Mouse (Mus musculus): ENCODE results near the gene Pipox. TPM values are rescaled to one million over a fixed set of nuclear protein-coding genes. Genes with fewer than 3 reads are reported as not detected.

Pipox gene
- polyA plus RNA-seq, 1 experiment from 2014 or later = 7.2 TPM

DNA sequence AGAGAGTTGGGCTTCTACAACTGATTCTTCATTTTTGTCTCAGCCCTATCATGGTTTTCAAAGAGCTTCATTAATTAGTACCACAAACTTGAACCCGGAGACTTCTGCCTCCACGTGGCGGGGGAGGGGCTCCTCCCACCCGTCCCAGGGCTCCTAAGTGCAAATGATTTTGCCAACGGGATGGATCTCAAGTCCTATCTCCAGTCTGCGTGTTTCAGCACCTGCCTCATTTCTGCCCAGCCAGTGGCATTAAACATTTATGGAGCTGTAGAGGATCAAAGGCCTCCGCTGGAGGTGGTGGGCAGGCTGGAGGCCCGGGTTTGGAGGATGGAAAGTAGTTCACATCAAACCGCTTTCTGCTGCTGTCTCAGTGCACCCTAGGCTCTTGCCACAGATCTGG, 32.8 kb upstream of the Pipox start:
- peaks cover 9% of the 10 kb centered on the region for H3K4me1 ChIP-seq
- WGBS (ENCODE audit: insufficient replicate concordance) = 15% methylated on average over 9 of the region's 9 CpGs
- H3K9me3 ChIP-seq (replicated peaks) = no peaks in the 10 kb centered on the region
- H3K36me3 ChIP-seq = no peaks in the 10 kb centered on the region
- peaks cover 90% of the 10 kb centered on the region for H3K27me3 ChIP-seq (replicated peaks)
- H3K27ac ChIP-seq = no peak overlapping the region
- no peak for ATAC-seq
- no peak overlapping the region for H3K9ac ChIP-seq
- H3K4me3 ChIP-seq = no peak overlapping the region
- H3K4me2 ChIP-seq = no peak overlapping the region

GRCm38 (mm10) chr11:77925836-77926657, 32.2 kb upstream of the Pipox start:
- Histone ChIP-seq H3K36me3 (no peaks in the 10 kb centered on the region), H3K9me3 (replicated peaks) (no peaks in the 10 kb centered on the region), H3K4me1 (peaks cover 3% of the 10 kb centered on the region; the same call in 1 of the 2 replicates), H3K4me3 (no peak overlapping the region), H3K9ac (no peak overlapping the region), H3K4me2 (no peak overlapping the region), H3K27me3 (replicated peaks) (peaks cover 90% of the 10 kb centered on the region), H3K27ac (no peak overlapping the region)
- no peak for ATAC-seq
- WGBS (ENCODE audit: insufficient replicate concordance) = 23% methylated on average over 9 of the region's 9 CpGs

GRCm38 (mm10) chr11:77923285-77923684, 29.4 kb upstream of the Pipox start:
- no peak for ATAC-seq
- no peaks in the 10 kb centered on the region for H3K9me3 ChIP-seq (replicated peaks)
- 64% methylated on average over 4 of the region's 4 CpGs for WGBS (ENCODE audit: insufficient replicate concordance)
- peaks cover 82% of the 10 kb centered on the region for H3K27me3 ChIP-seq (replicated peaks)
- no peak overlapping the region for H3K9ac ChIP-seq
- H3K36me3 ChIP-seq = no peaks in the 10 kb centered on the region
- no peak overlapping the region for H3K4me2 ChIP-seq
- H3K4me1 ChIP-seq = no peaks in the 10 kb centered on the region
- H3K27ac ChIP-seq = no peak overlapping the region
- H3K4me3 ChIP-seq = no peak overlapping the region

DNA sequence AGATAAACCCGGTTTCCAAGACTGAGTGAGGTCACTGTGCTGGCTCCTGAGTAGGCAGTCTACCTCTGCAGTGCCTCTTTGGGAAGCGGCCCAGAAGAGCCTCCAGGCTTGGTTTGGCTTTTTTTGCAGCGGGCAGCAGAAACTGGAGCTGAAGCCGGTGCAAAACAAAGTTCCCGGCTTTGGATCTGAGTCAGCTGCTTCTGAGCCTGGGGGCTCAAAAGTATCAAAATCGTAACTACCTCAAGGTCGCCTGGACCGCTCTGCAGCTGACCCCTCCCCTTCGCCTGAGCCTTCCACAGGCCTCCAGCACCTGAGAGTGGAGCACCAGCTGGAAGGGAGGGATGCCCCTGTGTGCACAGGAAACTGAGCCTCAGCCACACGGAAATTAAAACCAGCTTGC, 23.3 kb upstream of the Pipox start:
- Histone ChIP-seq H3K27me3 (replicated peaks) (peaks cover 92% of the 10 kb centered on the region), H3K4me1 (no peaks in the 10 kb centered on the region), H3K9me3 (replicated peaks) (no peaks in the 10 kb centered on the region), H3K27ac (no peak overlapping the region), H3K4me3 (no peak overlapping the region), H3K36me3 (no peaks in the 10 kb centered on the region), H3K4me2 (no peak overlapping the region), H3K9ac (no peak overlapping the region)
- no peak for ATAC-seq
- WGBS (ENCODE audit: insufficient replicate concordance) = 34% methylated on average over 10 of the region's 10 CpGs

DNA sequence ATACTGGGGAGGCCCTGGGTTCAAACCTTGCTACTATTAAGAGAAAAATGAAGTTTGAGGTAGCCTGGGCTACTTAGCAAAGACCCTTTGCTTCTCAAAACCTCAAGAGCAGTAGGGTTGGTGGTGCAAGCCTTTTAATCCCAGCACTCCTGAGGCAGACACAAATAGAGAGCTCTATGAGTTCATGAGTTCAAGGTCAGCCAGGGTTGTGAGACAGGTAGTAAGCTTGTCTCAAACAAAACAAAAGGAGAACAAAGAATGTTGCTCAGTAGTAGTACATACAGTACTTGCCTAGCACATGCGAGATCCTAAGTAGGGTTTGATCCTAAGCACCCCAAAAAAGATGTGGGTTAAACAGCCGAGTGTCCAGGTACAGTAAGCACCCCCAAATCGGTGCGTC, 22.8 kb upstream of the Pipox start:
- Histone ChIP-seq H3K36me3 (no peaks in the 10 kb centered on the region), H3K9me3 (replicated peaks) (no peaks in the 10 kb centered on the region), H3K4me2 (no peak overlapping the region), H3K27ac (no peak overlapping the region), H3K27me3 (replicated peaks) (peaks cover 92% of the 10 kb centered on the region), H3K9ac (no peak overlapping the region), H3K4me1 (no peaks in the 10 kb centered on the region), H3K4me3 (no peak overlapping the region)
- no peak for ATAC-seq
- 56% methylated on average over 4 of the region's 4 CpGs for WGBS (ENCODE audit: insufficient replicate concordance)

- H3K4me2 ChIP-seq = no peak overlapping the region
- no peak for ATAC-seq
- H3K36me3 ChIP-seq = no peaks in the 10 kb centered on the region
- H3K4me3 ChIP-seq = no peak overlapping the region
- no peak overlapping the region for H3K27ac ChIP-seq
- no peaks in the 10 kb centered on the region for H3K4me1 ChIP-seq
- no peaks in the 10 kb centered on the region for H3K9me3 ChIP-seq (replicated peaks)
- no peak overlapping the region for H3K9ac ChIP-seq
- WGBS (ENCODE audit: insufficient replicate concordance) = 6% methylated on average over 32 of the region's 32 CpGs
- H3K27me3 ChIP-seq (replicated peaks) = peaks cover 93% of the 10 kb centered on the region
Observed at GRCm38 (mm10) chr11:77914598-77915260, 20.8 kb upstream of the Pipox start.

GRCm38 (mm10) chr11:77913505-77913904, 19.6 kb upstream of the Pipox start:
- H3K9me3 ChIP-seq (replicated peaks) = no peaks in the 10 kb centered on the region
- no peak overlapping the region for H3K4me2 ChIP-seq
- H3K9ac ChIP-seq = no peak overlapping the region
- no peak overlapping the region for H3K4me3 ChIP-seq
- peaks cover 97% of the 10 kb centered on the region for H3K27me3 ChIP-seq (replicated peaks)
- H3K27ac ChIP-seq = no peak overlapping the region
- no peaks in the 10 kb centered on the region for H3K4me1 ChIP-seq
- no peak for ATAC-seq
- no peaks in the 10 kb centered on the region for H3K36me3 ChIP-seq
- 59% methylated on average over 6 of the region's 6 CpGs for WGBS (ENCODE audit: insufficient replicate concordance)

GRCm38 (mm10) chr11:77909776-77910175, 15.9 kb upstream of the Pipox start:
- peaks cover 98% of the 10 kb centered on the region for H3K27me3 ChIP-seq (replicated peaks)
- no peak for ATAC-seq
- H3K9ac ChIP-seq = no peak overlapping the region

DNA sequence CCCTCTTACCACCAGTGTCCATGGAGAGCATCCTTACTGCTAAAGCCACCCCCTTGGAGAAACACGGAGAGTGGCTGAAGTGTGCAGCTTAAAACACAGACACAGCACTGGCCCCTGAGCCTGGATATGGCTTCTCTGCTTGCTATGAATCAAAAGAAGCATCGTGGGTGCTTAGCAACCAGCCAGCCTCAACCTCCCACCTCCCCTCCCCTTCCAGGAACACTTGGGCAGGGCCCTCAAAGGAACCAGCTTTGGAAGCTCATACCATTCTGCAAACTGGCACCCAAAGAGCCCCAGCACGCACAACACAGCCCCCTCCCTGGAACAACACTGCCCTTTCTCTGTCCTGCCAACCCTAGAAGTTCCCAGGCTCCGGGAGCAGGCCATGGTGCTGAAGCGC, 15.5 kb upstream of the Pipox start:
- Histone ChIP-seq H3K4me1 (no peaks in the 10 kb centered on the region), H3K27me3 (replicated peaks) (peaks cover 98% of the 10 kb centered on the region), H3K27ac (no peak overlapping the region), H3K4me3 (no peak overlapping the region), H3K4me2 (no peak overlapping the region), H3K9me3 (replicated peaks) (no peaks in the 10 kb centered on the region), H3K36me3 (no peaks in the 10 kb centered on the region), H3K9ac (no peak overlapping the region)
- WGBS (ENCODE audit: insufficient replicate concordance) = 22% methylated on average over 5 of the region's 5 CpGs
- no peak for ATAC-seq

More at GRCm38 (mm10) chr11:77909776-77910175, 15.9 kb upstream of the Pipox start:
- Histone ChIP-seq H3K27ac (no peak overlapping the region), H3K4me3 (no peak overlapping the region), H3K9me3 (replicated peaks) (no peaks in the 10 kb centered on the region), H3K4me2 (no peak overlapping the region), H3K4me1 (no peaks in the 10 kb centered on the region), H3K36me3 (no peaks in the 10 kb centered on the region)
- 31% methylated on average over 6 of the region's 6 CpGs for WGBS (ENCODE audit: insufficient replicate concordance)

- Histone ChIP-seq H3K27ac (no peak overlapping the region), H3K4me1 (no peaks in the 10 kb centered on the region), H3K9me3 (replicated peaks) (no peaks in the 10 kb centered on the region), H3K9ac (no peak overlapping the region), H3K4me3 (no peak overlapping the region), H3K36me3 (no peaks in the 10 kb centered on the region), H3K27me3 (replicated peaks) (peaks cover 98% of the 10 kb centered on the region), H3K4me2 (no peak overlapping the region)
- WGBS (ENCODE audit: insufficient replicate concordance) = 41% methylated on average over 4 of the region's 4 CpGs
- ATAC-seq = no peak
Observed at GRCm38 (mm10) chr11:77908468-77908867, 14.6 kb upstream of the Pipox start.

- H3K9ac ChIP-seq = no peak overlapping the region
- no peaks in the 10 kb centered on the region for H3K36me3 ChIP-seq
- H3K9me3 ChIP-seq (replicated peaks) = no peaks in the 10 kb centered on the region
- 17% methylated on average over 9 of the region's 9 CpGs for WGBS (ENCODE audit: insufficient replicate concordance)
- no peak for ATAC-seq
- no peak overlapping the region for H3K4me3 ChIP-seq
- 0 out of 2 replicates have a peak, but pooled peaks cover under 1% of the 10 kb centered on the region for H3K4me1 ChIP-seq
- 0 out of 2 replicates have a peak overlapping the region, but pooled peaks have one; percentile 0 for H3K4me2 ChIP-seq
- no peak overlapping the region for H3K27ac ChIP-seq
- peaks cover 93% of the 10 kb centered on the region for H3K27me3 ChIP-seq (replicated peaks)
Observed at GRCm38 (mm10) chr11:77906747-77907174, 12.9 kb upstream of the Pipox start.

DNA sequence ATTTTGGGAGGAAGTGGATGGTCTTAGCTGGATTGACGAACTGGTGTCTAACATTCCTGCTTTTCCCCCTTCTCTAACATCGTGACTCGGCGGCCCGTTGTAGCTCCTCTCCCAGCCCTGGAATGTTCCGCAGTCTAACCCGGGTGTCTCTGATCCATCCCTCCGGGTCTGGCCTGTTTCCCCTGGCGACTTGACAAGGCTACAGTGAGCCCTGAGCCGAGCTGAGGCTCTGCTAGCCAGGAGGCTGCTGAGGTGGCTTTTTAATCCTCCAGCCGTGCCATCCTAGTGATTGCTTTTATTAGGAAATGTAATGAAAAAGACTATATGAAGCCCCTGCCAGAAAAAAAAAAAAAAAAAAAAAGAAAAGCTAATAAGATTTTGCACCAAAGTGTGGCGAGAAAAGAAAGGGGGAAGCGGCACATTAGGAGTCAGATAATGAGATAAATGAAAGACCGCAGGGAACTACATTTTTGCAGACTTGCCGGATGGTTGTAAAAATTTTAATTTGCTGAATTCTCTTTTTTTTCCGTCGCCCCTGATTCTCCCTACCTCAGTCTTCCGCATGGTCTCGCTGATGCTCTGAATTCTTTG, 12.3 kb upstream of the Pipox start:
- Histone ChIP-seq H3K27me3 (replicated peaks) (peaks cover 94% of the 10 kb centered on the region), H3K4me2 (no peak overlapping the region)
- WGBS (ENCODE audit: insufficient replicate concordance) = 26% methylated on average over 19 of the region's 19 CpGs

More for the DNA sequence above, 12.3 kb upstream of the Pipox start:
- ATAC-seq = no peak
- Histone ChIP-seq H3K9ac (no peak overlapping the region), H3K4me1 (0 out of 2 replicates have a peak, but pooled peaks cover 5% of the 10 kb centered on the region), H3K4me3 (no peak overlapping the region), H3K27ac (no peak overlapping the region), H3K9me3 (replicated peaks) (no peaks in the 10 kb centered on the region), H3K36me3 (no peaks in the 10 kb centered on the region)
